Mouse (Mus musculus) kidney, postnatal 14 days (tissue): Measurements from ENCODE around the gene Ctss.
"Not testable (repeated sequence)": the region's sequence is repeated elsewhere in the genome, so short reads cannot be mapped to it uniquely, and the experiment has no call there.

ENCODE experiments used
- DNase-seq: peaks from one replicate; pipeline ENCODE4 v3.0.0; 2022; ENCODE audit warnings: mixed read lengths

Gene Ctss

DNA sequence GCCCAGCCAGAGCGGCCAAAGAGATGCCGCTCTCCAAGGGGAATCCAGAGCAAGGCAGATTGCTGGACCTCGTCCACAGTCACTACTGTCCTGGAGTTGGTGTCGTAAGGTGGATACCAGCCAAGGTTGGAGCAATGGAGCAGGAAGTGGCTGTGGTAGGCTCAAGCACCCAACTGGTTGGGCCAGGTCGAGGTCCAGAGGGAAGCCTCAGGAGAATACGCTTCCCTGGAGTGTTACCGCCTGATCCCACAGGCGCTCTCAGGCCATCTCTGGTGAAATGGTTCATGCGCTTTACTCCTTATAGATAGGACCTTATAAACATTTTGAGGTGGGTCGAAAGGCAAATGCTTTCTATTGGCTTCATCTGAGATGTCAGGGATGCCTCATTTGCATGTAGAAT, 12.3 kb downstream of the Ctss start:
- DNase-seq = no peak

DNA sequence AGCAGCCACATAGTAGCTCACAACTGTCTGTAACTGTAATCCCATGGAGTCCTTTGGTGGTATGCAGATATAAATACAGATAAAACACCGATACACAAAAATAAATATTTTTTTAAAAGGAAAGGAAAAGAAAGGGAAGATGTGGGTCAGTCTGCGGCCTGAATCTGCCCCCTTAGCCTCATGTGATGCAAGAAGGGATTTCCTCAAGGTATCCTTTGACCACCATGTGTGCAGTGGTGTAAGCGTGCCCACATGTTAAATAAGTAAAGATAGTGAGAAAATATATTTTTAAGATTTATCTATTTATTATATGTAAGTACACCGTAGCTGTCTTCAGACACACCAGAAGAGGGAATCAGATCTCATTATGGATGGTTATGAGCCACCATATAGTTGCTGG, 13.3 kb downstream of the Ctss start:
- no peak for DNase-seq

DNA sequence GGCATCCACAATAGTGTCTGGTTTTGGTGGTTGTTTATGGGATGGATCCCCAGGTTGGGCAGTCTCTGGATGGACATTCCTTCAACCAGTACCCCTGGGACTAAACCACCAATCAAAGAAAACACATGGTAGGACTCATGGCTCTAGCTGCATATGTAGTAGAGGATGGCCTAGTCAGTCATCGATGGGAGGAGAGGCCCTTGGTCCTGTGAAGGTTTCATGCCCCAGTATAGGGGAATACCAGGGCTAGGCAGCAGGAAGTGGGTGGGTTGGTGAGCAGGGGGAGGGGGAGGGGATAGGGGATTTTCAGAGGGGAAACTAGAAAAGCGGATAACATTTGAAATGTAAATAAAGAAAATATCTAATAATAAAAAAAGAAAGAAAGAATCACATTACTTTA, 14.6 kb downstream of the Ctss start:
- not testable (repeated sequence) for DNase-seq

DNA sequence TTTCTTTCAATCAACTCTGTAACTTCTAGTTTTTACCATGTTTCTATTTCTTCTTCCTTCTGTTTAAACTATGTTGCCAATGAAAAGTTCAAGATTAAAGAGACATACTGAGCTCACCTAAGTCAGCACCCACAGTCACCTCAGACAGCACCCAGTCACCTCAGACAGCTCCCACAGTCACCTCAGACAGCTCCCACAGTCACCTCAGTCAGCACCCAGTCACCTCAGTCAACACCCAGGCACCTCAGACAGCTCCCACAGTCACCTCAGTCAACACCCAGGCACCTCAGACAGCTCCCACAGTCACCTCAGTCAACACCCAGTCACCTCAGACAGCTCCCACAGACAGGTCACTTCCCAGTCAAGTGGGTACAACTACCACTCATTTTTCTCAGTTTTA, 15.6 kb downstream of the Ctss start:
- DNase-seq = no peak

DNA sequence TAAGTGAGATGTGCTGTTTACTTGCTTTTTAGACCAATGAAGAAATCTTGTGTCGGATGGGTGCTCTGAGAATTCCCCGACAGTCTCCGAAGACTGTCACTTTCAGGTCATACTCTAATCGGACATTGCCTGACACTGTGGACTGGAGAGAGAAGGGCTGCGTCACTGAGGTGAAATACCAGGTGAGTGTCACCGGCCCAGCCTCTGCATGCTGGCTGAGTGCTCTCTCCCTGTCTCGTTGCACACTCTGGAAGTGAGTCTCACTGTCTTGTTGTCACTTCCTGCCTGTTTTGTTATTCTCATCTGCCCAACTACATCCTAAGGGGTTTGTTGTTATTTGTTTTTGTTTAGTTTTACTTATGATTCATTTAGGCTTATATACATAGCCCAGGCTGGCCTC, 16.4 kb downstream of the Ctss start:
- DNase-seq = no peak

DNA sequence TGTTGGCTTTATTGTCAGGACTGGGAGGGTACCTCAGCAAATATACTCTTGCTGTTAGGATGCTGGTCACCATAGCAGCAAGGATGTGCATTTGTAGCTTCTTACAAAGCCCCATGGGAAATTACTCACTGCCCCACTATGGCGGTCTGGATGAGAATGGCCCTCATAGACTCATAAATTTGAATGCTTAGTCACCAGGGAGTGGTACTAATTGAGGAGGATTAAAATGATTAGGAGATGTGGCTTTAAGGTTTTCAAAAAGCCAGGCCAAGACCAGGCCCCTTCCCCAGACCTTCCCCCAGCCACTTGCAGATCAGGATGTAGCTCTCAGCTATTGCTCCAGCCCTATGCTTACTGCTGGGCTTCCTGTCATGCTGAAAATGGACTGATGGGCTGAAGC, 23.6 kb downstream of the Ctss start:
- DNase-seq = no peak

DNA sequence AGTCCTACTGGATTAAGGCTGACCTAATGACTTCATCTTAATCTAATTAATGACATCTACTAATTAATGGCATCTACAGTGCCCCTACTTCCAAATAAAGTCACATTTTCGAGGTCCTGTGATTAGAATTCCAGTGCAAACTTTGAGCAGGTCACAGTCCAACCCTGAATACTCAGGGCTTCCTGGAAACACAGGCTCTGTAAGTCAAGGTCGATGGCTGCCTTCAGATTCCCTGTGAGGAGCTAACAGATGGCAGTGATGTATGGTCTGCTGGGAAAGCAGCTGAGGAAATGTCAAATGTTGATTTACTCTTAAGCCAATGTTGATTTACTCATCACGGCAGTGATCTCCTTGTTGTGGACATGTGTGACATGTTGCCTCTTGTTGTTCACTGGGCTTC, 27.4 kb downstream of the Ctss start:
- no peak for DNase-seq

DNA sequence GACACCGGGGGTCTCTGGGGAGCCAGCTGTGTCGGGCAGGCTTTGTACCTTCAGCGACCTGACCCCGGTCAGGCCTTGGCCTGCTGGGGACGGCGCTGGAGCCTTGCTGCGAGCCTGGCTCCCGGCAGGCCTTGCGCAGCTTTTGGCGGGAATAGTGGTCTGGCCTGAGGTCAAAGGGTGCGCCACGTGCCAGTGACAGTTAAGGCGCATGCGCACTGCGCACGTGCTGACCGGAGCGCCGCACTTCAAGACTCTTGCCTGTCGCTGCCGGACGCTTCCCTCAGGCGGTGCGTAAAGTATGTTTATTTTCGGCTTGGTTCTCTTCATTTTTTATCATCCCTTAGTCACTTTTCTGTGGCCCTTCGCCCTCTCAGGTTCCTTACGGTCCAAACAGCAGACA, 32.9 kb downstream of the Ctss start, which contains the start of gene Hormad1:
Hormad1 (plus strand) TSS at position 241 of the 400 bp plus-strand sequence.
- no peak for DNase-seq

DNA sequence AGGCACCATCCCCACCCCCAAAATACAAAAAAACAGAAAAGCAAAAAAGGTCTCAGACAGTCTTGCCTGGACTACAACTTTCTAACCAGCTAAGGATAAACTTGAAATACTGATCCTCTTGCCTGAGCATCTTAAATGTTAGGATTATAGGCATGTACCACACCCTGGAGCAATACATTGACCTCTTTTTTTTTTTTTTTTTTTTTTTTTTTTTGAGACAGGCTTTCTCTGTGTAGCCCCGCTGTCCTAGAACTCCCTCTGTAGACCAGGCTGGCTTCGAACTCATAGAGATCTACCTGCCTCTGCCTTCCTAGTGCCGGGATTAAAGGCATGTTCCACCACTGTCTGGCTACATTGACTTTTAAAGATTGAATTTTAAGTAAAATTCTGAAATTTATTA, 34.2 kb downstream of the Ctss start:
- no peak for DNase-seq

DNA sequence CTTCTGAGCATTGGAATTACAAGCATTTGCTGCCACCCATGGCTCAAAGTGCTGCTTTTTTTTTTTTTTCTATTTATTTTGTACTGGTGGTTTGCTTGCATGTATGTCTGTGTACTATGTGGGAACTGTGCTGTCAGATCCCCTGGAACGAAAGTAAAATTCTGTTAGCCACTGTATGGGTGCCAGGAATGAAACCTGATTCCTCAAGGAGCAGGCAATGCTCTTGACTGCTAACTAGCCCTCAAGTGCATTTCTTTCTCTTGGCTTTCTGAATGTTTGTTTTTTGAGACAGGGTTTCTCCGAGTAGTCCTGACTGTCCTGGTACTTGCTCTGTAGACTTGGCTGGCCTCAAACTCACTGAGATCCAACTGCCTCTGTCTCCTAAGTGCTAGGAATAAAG, 35.2 kb downstream of the Ctss start:
- DNase-seq = no peak

DNA sequence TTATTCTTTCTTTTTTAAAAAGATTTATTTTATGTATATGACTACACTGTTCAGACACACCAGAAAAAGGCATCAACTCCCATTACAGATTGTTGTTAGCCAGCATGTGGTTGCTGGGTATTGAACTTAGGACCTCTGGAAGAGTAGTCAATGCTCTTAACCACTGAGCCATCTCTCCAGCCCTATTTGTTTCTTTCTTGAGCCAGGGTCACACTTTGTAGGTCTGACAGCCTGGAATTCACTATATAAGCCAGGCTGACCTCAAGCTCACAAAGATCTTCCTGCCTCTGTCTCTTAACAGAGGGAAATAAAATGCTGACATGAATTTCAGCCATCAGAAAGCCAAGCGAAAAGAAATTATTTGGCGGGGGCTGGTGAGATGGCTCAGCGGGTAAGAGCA, 43.0 kb downstream of the Ctss start:
- DNase-seq = no peak

DNA sequence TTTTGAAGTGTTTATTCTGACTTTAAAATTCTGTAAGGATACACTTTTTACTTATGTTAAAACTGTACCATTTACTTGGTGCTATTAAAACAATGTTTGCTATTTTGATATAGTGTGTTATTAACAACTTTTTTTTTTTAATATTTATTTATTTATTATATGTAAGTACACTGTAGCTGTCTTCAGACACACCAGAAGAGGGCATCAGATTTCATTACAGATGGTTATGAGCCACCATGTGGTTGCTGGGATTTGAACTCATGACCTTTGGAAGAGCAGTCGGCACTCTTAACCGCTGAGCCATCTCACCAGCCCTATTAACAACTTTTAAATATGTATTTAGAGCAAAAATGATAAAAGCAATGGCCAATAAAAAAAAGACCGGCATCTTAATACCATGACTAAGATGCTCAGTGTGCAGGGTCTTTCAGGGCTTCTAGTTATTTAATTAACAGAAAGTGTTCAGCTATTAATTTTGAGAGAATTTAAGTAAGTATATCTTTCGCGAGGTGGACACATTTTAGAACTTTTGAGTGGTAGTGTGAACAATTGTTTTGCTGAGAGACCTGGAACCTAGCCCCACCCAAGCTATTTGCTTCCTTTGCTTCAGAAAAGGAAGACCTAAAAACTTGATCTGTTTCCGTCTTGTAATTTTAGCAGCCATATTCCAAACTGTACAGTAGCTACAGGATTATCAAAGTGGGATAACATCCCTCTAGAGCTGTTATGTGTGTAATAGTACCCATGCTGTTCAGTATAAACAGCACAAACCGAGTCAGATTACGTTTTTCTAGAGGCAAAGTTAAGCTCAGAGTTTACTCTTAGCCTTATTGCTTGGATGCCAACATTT, 61.4 kb downstream of the Ctss start:
- DNase-seq = no peak

DNA sequence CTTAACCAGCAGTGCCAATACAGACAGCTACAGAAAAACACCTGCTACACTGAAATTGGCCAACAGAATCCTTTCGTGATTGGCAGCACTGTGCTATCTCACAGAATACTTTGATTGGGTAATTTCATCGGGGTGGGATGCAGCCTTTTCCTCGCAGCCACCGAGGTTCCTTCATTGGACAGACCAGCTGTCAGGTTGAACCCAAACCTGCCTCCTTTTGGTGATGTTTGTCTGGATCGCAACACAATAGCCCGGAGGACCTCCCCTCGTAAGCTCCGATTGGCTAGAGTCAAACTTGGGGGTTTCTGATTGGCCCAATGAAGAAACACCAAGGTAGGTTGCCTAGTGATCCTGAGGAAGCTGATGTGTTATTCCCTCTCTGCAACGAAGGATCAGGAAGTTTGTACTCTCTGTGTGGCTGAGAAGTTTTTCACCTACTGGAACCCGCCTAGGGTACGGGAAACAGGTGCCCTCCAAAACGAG, 62.1 kb downstream of the Ctss start, which contains the start of gene Golph3l:
Golph3l (plus strand) TSS at position 331 of the 483 bp plus-strand sequence.
- DNase-seq = peak; percentile 97

DNA sequence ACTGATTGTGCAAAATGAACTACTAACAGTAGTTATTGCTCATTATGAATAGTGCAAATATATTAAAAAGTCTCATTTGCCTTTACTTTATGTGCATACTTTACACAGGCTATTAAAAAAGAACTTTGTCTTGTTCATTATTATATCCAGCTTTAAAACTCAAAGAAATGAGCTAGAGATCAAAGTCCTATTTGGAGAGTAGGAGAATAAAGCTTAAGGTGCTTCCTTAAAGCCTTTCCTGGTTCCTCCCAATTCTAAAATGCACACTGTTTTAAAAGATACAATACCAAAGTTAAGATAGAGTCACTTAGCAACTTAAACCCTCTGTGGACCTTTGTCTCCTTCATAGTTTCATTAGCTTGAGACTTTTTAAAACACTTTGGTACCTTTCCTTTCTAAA, 72.1 kb downstream of the Ctss start:
- DNase-seq = no peak

DNA sequence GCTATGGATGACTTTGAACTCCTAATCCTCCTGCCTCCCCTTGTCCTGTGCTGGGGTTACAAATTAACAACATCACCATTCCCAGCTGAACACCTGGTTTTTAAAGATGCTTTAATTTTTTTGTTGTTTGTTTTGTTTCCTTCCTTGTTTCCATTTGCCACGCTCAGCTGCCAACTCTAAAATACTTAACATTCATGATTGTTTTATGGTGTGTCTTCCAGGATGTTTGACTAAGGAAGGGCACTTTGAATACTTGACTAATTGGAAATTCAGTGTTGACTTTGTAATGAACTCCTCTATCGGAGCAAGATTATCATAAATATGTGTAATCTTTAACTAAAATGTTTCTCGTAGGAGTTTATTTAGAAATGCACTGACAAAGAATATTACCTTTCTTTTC, 74.7 kb downstream of the Ctss start:
- no peak for DNase-seq
